Mouse (Mus musculus) hindbrain, embryonic 13.5 days (tissue): Measurements from ENCODE around the gene Ffar2. TPM values are rescaled to one million over a fixed set of nuclear protein-coding genes. Genes with fewer than 3 reads are reported as not detected.
"Not testable (repeated sequence)": the region's sequence is repeated elsewhere in the genome, so short reads cannot be mapped to it uniquely, and the experiment has no call there.

Experiments
- ATAC-seq: fragments of 200-750 bp; cut with Nextera tagmentation; 2 replicates; pipeline ENCODE4 v1.8.0; 2017; ENCODE audit warnings: moderate TSS enrichment; ENCODE audit not compliant: low FRiP score
- H3K27ac ChIP-seq: fragments of 300-500 bp; sonication (generic); 2 replicates; pipeline ENCODE4 v1.5.1; 2015; ENCODE audit warnings: inconsistent platforms, mild to moderate bottlenecking, moderate library complexity
- H3K27me3 ChIP-seq: fragments of 300-500 bp; sonication (generic); 2 replicates; pipeline ENCODE4 v1.6.1; 2015; ENCODE audit warnings: mild to moderate bottlenecking, inconsistent platforms
- H3K36me3 ChIP-seq: fragments of 300-500 bp; sonication (generic); 2 replicates; pipeline ENCODE4 v1.6.1; 2015; ENCODE audit warnings: mild to moderate bottlenecking, inconsistent platforms
- H3K4me1 ChIP-seq: fragments of 300-500 bp; sonication (generic); replicated peaks from 2 replicates; pipeline ENCODE4 v1.6.1; 2015; ENCODE audit warnings: inconsistent platforms
- H3K4me2 ChIP-seq: fragments of 300-500 bp; sonication (generic); 2 replicates; pipeline ENCODE4 v1.6.1; 2015; ENCODE audit warnings: inconsistent platforms, mild to moderate bottlenecking, moderate library complexity
- H3K4me3 ChIP-seq: fragments of 300-500 bp; sonication (generic); 2 replicates; pipeline ENCODE4 v1.5.1; 2015; ENCODE audit warnings: mild to moderate bottlenecking, inconsistent platforms
- H3K9ac ChIP-seq: fragments of 300-500 bp; sonication (generic); 2 replicates; pipeline ENCODE4 v1.6.1; 2015; ENCODE audit warnings: mild to moderate bottlenecking, inconsistent platforms
- H3K9me3 ChIP-seq: fragments of 300-500 bp; sonication (generic); 2 replicates; pipeline ENCODE4 v1.6.1; 2016; ENCODE audit warnings: inconsistent platforms
- WGBS: fragments of 180-500 bp; shearing (Covaris S2); methylation state at CpG from one replicate; pipeline ENCODE4 v1.1.7; 2015; 5-methylcytosine and 5-hydroxymethylcytosine counted together
- polyA plus RNA-seq: library from polyadenylated mRNA; unstranded; fragments of >200 nt; fragmentation: Nextera tagmentation; extraction: Ambion mirVana; gene quantifications from 2 replicates; pipeline ENCODE4 v1.2.1, GENCODE M21; 2015

Gene Ffar2
- polyA plus RNA-seq, 1 experiment from 2014 or later, result 0.22 TPM

- Histone ChIP-seq H3K4me3 (no peak overlapping the region), H3K9me3 (no peaks in the 10 kb centered on the region), H3K9ac (no peak overlapping the region), H3K27ac (peak overlapping the region; percentile 78), H3K36me3 (no peaks in the 10 kb centered on the region), H3K27me3 (no peaks in the 10 kb centered on the region), H3K4me1 (peaks cover 18% of the 10 kb centered on the region), H3K4me2 (no peak overlapping the region)
- ATAC-seq, result peak; percentile 75
- WGBS, result 27% methylated on average over 7 of the region's 7 CpGs
Observed at GRCm38 (mm10) chr7:30844676-30845297, 21.2 kb upstream of the Ffar2 start.

DNA sequence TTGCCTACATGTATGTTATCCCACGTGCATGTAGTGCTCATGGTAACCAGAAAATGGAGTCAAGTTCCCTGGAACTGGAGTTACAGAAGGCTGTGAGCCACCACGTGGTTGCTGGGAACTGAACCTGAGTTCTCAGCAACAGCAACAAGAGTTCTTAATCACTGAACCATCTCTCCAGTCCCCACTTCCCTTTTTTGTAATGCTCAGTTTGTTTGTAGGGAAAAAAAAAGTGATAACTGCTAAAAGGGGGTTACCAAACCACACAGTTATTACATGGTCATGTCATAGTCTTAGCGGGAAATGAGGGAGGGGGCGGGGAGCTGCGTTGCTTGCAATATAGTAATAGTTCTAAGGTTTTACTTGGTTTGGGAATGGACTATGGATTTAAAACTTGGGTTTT, 18.5 kb upstream of the Ffar2 start:
- Histone ChIP-seq H3K4me3 (no peak overlapping the region), H3K27ac (no peak overlapping the region), H3K9me3 (no peaks in the 10 kb centered on the region), H3K4me2 (no peak overlapping the region), H3K27me3 (no peaks in the 10 kb centered on the region), H3K9ac (no peak overlapping the region), H3K36me3 (no peaks in the 10 kb centered on the region), H3K4me1 (peaks cover 18% of the 10 kb centered on the region)
- 87% methylated on average over 5 of the region's 5 CpGs for WGBS
- no peak for ATAC-seq

DNA sequence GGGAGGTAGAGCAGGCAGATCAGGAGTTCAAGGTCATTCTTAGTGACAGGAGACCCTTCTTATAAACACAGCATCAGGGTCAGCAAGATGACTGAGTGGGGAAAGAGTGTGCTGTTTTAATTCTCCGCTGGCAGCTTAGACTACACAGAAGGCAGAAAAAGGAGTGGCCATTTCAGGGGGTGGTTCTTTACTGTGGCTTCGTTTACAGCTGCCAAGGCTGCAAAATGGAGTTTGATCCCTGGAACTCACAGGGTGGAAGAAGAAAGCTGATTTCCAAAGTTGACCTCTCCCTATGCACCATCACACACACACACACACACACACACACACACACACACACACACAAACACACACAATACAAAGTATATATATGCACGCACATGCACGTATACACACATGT, 17.8 kb upstream of the Ffar2 start:
- Histone ChIP-seq H3K27me3 (no peaks in the 10 kb centered on the region), H3K4me3 (no peak overlapping the region), H3K9me3 (no peaks in the 10 kb centered on the region), H3K9ac (no peak overlapping the region), H3K36me3 (no peaks in the 10 kb centered on the region), H3K4me2 (no peak overlapping the region), H3K4me1 (peaks cover 18% of the 10 kb centered on the region), H3K27ac (no peak overlapping the region)
- WGBS, result 74% methylated on average over 4 of the region's 4 CpGs
- no peak for ATAC-seq

DNA sequence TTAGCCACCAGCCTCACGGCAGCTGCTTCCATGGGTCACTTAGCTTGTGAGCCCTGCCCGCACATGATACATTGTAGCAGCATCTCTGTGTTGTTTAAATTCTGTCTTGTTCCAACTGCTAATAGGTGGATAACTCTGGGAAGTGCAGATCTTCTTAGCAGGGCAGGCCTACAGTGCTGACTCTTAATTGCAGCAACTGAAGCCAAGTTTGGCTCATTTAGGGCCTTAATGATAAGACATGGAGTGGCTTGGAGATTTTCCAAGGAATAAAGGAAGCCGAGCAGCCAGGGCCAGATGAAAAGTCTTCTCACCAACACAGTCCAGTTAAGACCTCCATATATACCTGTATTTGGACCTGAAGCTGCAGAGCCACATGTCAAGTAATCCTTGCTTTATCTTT, 16.7 kb upstream of the Ffar2 start:
- no peak overlapping the region for H3K27ac ChIP-seq

DNA sequence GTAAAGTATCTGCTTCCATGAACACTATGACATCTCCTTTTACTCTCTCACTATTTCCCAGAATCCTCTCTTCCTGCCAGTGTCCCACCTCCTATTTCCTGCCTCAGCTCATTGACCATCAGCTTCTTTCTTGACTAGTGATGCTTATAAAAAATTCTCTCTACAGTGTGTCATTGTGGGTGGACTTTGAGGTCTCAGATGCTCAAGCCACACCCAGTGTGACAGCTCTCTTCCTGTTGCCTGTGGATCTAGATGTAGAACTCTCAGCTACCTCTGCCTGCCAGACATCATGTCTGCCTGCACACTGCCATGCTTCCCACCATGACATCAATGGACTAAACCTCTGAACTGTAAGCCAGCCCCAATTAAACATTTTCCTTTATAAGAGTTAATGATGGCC, 13.7 kb upstream of the Ffar2 start:
- H3K4me1 ChIP-seq, result no peaks in the 10 kb centered on the region
- no peaks in the 10 kb centered on the region for H3K27me3 ChIP-seq
- H3K36me3 ChIP-seq, result no peaks in the 10 kb centered on the region
- H3K9me3 ChIP-seq, result no peaks in the 10 kb centered on the region
- H3K4me3 ChIP-seq, result no peak overlapping the region
- no peak overlapping the region for H3K9ac ChIP-seq
- no peak overlapping the region for H3K4me2 ChIP-seq
- ATAC-seq, result no peak
- H3K27ac ChIP-seq, result no peak overlapping the region

More for the DNA sequence above, 16.7 kb upstream of the Ffar2 start:
- Histone ChIP-seq H3K36me3 (no peaks in the 10 kb centered on the region), H3K27me3 (no peaks in the 10 kb centered on the region), H3K4me1 (peaks cover 16% of the 10 kb centered on the region), H3K9ac (no peak overlapping the region), H3K9me3 (no peaks in the 10 kb centered on the region), H3K4me2 (no peak overlapping the region), H3K4me3 (no peak overlapping the region)
- no peak for ATAC-seq
- WGBS, result 85% methylated on average over 3 of the region's 3 CpGs

- not testable (repeated sequence) for H3K4me2 ChIP-seq, H3K9me3 ChIP-seq, H3K4me1 ChIP-seq, H3K4me3 ChIP-seq, H3K9ac ChIP-seq, H3K36me3 ChIP-seq, H3K27me3 ChIP-seq, ATAC-seq, H3K27ac ChIP-seq
- 55% methylated on average over 7 of the region's 11 CpGs for whole genome bisulfite sequencing
Observed at GRCm38 (mm10) chr7:30832684-30833083, 9.1 kb upstream of the Ffar2 start.

GRCm38 (mm10) chr7:30832261-30832660, 8.7 kb upstream of the Ffar2 start:
- no peak overlapping the region for H3K9ac ChIP-seq
- no peaks in the 10 kb centered on the region for H3K9me3 ChIP-seq
- no peak overlapping the region for H3K4me3 ChIP-seq
- no peaks in the 10 kb centered on the region for H3K4me1 ChIP-seq
- H3K36me3 ChIP-seq, result no peaks in the 10 kb centered on the region
- H3K4me2 ChIP-seq, result no peak overlapping the region
- no peak for ATAC-seq
- no peaks in the 10 kb centered on the region for H3K27me3 ChIP-seq
- WGBS, result 81% methylated on average over 15 of the region's 17 CpGs
- H3K27ac ChIP-seq, result no peak overlapping the region

DNA sequence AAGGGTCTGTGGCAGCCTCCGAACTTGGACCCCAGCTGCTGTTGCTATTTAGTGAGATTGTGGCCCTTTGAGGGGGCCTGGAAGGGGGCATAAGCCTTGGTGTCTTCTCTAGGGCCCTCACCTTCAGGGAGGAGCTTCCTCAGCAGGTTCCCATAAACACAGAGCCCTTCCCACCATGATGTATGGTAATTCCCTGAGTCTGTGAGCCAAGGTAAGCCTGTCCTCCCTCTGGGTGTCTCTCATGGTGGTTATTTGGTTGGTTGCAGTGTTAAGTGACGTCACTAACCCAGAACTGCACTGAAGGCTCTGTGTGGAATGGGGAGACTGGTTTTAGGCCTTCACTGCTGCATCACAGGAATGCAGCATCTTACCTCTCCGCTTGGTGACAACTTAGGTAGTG, 5.9 kb upstream of the Ffar2 start:
- Histone ChIP-seq H3K27me3 (no peaks in the 10 kb centered on the region), H3K36me3 (no peaks in the 10 kb centered on the region), H3K27ac (no peak overlapping the region), H3K4me3 (no peak overlapping the region), H3K9me3 (no peaks in the 10 kb centered on the region), H3K9ac (no peak overlapping the region), H3K4me2 (no peak overlapping the region), H3K4me1 (no peaks in the 10 kb centered on the region)
- WGBS, result 67% methylated on average over 3 of the region's 3 CpGs
- ATAC-seq, result no peak

DNA sequence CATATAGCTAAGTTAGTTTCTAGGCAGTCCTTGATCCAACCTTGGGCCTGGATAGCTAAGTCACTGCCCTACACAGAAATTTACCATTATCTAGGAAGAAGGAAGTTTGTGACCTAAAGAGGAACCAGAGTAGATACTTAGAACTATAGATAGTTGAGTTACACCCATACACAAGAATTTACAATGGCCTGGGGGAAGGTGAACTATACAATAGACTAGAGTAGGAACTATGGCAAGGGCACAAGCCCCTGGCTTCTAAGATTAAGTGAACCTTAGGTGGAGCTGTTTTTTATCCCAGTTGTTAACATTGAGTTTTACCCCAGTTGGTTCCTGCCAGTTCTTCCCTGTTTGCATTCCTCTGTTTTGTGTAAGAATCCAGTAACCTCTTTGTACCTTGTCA, 5.3 kb upstream of the Ffar2 start:
- not testable (repeated sequence) for H3K4me1 ChIP-seq, H3K9ac ChIP-seq, H3K4me3 ChIP-seq, H3K27me3 ChIP-seq, H3K36me3 ChIP-seq, H3K4me2 ChIP-seq, H3K27ac ChIP-seq, H3K9me3 ChIP-seq, ATAC-seq

GRCm38 (mm10) chr7:30826660-30827059, 3.1 kb upstream of the Ffar2 start:
- 95% methylated on average over 10 of the region's 10 CpGs for WGBS
- Histone ChIP-seq H3K4me1 (no peaks in the 10 kb centered on the region), H3K36me3 (no peaks in the 10 kb centered on the region), H3K4me2 (no peak overlapping the region), H3K9ac (no peak overlapping the region), H3K4me3 (no peak overlapping the region), H3K27me3 (no peaks in the 10 kb centered on the region), H3K9me3 (no peaks in the 10 kb centered on the region), H3K27ac (no peak overlapping the region)
- ATAC-seq, result no peak

- no peaks in the 10 kb centered on the region for H3K4me1 ChIP-seq
Observed at GRCm38 (mm10) chr7:30824306-30824705, 731 bp upstream of the Ffar2 start.

DNA sequence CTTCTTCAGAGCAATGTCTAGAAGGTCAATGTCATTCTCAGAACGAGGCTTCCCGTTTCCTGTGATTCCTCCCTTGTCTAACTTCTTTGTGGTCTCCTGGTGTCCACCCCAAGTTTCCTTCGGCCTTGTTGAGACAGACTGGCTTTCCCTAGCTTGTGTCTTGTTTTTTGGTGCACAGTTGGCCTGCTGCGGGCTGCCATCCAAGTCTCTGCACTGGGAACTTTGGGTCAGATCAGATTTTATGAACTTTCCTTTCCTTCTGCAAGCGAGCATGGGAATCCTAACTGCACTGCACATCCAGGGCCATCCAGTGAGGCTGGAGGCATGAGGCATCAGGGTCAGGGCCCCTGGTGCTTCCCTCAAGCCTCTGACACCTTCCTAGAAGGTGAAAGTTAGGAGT, 2.0 kb downstream of the Ffar2 start:
- Histone ChIP-seq H3K9me3 (no peaks in the 10 kb centered on the region), H3K4me1 (no peaks in the 10 kb centered on the region), H3K27ac (no peak overlapping the region), H3K9ac (no peak overlapping the region), H3K36me3 (no peaks in the 10 kb centered on the region), H3K4me3 (no peak overlapping the region), H3K27me3 (no peaks in the 10 kb centered on the region), H3K4me2 (no peak overlapping the region)
- ATAC-seq, result no peak
- 73% methylated on average over 5 of the region's 5 CpGs for WGBS

More at GRCm38 (mm10) chr7:30824306-30824705, 731 bp upstream of the Ffar2 start:
- ATAC-seq, result no peak
- Histone ChIP-seq H3K4me3 (no peak overlapping the region), H3K27me3 (no peaks in the 10 kb centered on the region), H3K9ac (no peak overlapping the region), H3K9me3 (no peaks in the 10 kb centered on the region), H3K27ac (no peak overlapping the region), H3K36me3 (no peaks in the 10 kb centered on the region), H3K4me2 (no peak overlapping the region)
- WGBS, result 98% methylated on average over 3 of the region's 3 CpGs

DNA sequence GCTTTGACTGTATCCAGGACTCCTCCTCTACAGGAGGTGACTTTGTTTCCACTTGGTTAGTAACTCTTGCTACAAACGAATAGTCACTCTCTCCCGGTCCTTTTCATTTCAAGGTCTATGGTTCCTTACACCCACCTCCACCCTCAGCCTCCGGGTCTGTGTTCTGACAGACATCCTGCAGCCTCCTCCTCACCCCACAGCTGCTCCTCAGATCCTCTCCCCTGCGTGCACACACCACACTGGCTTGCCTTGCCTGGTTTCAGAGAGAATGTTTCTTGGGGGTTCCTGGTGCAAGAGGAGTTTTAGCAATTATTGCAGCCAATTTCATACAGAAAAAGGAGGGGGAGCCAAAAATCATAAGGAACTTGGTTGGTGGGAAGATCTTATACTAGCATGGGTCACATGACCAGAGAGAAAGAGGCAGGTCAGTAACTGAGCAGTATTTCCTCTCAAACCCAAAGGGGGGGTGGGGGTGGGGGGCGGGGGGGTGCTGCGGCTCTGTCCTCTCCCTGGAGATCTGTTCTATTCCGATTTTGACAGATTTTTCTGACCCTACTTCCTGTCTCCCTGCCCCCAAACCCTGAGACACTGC, 2.6 kb downstream of the Ffar2 start:
- Histone ChIP-seq H3K36me3 (no peaks in the 10 kb centered on the region), H3K27ac (no peak overlapping the region), H3K9me3 (no peaks in the 10 kb centered on the region), H3K27me3 (no peaks in the 10 kb centered on the region), H3K4me3 (no peak overlapping the region), H3K4me1 (no peaks in the 10 kb centered on the region), H3K9ac (no peak overlapping the region), H3K4me2 (no peak overlapping the region)
- 70% methylated on average over 7 of the region's 7 CpGs for WGBS
- ATAC-seq, result no peak
